Mouse (Mus musculus): Measurements from ENCODE around the gene Mrpl58.

Mrpl58 gene

DNA sequence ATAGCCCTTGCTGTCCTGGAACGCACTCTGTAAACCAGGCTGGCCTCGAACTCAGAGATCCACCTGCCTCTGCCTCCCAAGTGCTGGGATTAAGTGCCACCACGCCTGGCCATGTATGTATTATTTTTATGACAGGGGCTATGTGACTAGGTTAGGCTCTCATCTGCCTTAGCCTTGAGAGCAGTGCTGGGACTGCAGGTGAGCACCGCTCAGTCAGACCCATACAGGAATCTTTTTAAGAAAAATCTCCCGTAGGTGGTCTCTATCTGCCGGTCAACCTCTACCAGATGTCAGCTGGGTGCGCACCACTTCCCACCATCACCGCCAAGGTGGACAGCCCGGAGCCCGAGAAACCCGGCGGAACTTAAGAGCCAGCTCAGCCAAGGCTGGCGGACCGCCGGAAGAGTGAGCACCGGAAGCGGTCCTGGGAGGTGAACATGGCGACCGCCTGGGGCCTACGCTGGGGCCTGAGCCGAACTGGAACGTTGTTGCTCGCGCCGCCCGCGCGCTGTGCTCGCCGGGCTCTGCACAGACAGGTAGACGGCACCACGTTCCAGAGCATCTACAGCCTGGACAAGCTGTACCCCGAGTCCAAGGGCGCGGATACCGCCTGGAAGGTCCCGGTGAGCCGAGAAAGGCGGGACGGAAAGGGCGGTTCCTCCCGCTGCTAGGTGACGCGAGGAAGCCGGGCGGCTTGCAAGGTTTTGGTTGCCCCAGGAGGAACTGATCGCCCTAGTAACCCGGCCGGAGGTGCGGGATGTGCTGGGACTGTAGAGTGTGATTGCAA is at the start of gene Mrpl58:
Gene Mrpl58 (plus strand): TSS at position 415 of the 787 bp plus-strand sequence.
- DNase-seq (ENCODE audit: low spot score): peak; percentile 89

- DNase-seq (ENCODE audit: low spot score): peak; percentile 86
These were observed 49.4 kb upstream of the Mrpl58 start for GRCm38 (mm10) chr11:115354183-115354582.

DNA sequence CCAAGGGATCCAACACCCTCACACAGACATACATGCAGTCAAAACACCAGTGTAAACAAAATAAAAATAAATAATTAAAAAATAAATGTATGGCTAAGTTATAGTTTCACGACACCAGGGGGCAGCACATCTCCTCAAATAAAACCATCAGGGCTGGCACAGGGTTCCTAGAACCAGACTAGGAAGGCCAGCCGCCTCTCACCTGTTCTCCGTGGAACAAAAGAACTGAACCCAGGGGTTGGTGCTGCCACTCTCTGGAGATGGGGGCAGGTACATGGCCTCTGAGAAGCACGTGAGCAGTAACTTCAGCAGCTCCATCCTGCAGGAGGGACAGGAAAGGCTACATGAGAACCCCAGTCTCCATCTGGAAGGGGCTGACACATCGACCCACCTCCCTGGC is 45.1 kb upstream of the Mrpl58 start:
- DNase-seq (ENCODE audit: low spot score): peak; percentile 86

DNA sequence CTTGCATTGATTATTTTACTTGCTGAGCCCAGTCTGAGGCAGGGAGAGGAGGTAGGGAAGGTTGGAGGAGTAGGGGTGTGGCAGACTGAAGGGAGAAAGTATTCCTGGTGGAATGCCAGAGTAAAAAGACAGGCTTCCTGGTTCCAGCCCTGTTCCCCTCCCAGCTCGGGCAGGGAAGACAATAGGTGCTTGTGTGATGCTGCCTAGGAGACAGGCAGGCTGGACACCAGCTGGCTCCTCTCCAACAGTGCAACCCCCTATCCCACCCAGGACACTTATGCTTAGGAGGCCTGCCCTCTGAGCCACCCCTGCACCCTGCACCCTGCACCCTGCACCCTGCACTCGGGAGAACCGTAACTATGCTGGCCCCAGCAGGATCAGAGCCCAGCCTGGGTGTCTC is 44.3 kb upstream of the Mrpl58 start:
- peak; percentile 43 for DNase-seq (ENCODE audit: low spot score)

DNA sequence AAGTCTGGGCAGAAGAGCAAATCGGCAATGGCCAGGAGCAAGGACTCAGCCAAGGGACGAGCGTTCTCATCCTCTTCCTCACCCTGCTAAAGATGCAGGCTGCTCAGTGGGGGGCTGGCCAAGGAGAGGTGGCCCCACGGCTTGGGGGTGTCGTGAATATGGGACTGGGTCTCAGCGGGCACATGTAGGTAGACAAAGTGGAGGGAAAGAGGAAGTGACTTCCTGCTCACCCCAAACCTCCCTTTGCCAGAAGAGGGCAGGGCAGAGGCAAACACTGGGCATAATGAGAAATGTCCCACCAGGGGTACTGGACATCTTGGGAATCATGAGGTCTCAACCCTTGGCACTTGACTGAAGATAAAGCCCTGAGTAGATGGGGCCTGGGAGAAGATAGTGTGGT is 43.8 kb upstream of the Mrpl58 start:
- DNase-seq (ENCODE audit: low spot score): peak; percentile 31

DNA sequence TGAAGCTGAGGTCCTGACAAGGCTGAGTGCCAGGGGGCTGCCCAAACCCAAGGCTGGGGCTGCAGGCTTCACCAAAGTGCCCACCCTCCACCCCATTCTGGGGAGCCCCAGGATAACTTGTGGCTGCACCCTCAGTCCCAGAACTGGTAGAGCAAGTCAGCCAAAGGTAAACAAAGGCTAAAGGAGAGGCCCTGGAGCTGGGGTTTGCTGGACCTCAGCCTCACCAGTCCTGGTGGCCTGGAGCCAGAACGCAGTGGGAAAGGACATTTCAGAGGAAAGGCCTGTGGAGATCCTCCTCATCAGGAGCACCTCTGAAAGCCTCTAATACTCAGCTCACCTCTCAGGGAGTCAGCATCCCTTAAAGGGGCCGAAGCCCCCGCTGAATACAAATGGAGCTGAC is 39.4 kb upstream of the Mrpl58 start:
- DNase-seq (ENCODE audit: low spot score): no peak

DNA sequence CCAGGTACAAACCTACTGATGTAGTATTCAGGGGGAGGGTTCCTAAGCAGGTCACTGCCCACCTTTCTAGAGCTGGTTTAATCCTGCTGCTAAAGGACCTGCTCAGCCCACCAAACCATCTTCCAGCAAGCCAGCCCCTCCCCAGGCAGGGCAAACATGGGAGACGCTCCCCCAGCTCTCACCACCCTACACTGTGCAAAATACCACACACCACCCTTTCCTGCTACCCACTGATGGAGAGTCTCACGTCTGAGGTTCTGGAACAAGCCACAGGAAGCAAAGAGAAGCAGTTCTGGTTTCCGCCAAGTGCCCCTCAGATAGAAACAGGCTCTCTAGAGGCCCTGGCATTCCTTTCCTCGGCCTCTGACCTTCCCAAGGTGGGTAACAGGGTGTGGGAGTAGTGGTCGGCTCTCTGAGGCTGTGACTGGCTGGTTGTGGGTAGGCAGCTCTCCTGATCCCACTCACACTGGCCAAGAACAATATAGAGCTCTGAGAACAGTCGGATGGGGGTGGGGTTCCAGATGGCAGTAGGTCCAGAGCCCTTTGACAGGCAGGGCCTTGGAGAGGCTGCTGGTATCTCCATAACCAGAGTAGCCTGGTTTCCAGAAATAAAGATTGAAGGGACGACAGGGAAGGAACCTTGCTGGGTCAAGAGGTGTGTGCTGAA is 37.4 kb upstream of the Mrpl58 start:
- peak; percentile 72 for DNase-seq (ENCODE audit: low spot score)

DNA sequence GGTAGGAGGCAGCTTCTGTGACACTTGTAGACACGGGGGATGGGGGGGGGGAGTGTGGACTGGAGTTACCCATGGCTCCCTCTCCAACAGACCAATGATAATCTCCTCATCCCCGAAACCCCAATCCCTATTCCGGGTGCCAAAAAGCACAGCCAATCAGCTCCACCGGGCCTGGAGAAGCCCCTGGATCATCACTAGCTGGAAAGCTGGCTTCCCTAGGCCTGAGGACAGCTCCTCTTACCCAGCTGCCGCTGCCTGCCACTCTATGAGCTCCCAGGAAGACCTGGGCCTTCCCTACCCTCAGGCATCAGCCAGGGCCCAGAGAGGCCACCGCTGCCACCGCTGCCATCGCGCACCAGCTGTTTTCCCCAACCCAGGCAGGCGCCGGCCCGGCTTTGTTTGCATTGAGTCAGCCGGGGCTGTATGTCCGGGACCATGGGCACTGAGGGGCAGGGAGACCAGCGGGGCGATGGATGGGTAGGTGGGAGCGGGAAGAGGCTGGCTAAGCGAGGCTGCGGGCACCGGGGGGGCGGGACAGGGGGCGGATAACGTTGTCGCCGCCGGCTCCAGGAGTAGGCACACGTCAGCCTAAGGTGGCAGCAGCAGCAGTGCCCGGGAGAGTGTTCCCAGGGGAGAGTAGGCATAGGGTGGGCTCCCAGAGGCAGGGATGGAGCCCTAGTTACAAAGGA is 36.7 kb upstream of the Mrpl58 start:
- peak; percentile 61 for DNase-seq (ENCODE audit: low spot score)

DNA sequence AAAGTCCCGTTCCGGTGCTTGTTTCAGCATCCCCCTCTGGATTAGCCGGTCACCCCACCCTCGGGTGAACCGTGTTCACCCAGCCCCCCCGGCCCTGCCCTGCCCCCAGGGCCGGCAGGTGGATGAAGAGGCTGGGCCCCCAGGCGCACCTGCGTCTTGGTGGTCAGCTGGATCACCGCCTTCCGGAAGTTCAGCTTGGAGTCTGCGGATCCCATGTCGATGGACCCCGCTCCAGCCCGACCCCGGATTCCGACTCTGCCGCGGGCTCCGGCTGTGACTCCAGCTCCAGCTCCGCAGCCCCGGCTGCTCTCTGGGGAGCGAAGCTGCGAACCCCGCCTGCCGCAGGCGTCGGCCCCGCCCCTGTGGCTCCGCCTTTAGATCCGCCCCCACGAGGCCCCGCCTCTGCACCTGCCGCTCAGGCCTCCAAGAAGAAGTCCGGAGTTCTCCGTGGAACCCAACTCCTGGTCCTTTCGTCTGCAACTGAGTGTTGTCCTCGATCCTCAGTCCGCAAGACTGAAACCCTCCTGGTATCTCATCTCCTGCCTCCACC is 36.1 kb upstream of the Mrpl58 start, which contains the start of gene Hid1:
Gene Hid1 (minus strand): TSS at position 362 of the 550 bp plus-strand sequence.
- DNase-seq (ENCODE audit: low spot score): peak; percentile 89

- no peak for DNase-seq (ENCODE audit: low spot score)
These were observed 33.2 kb upstream of the Mrpl58 start for GRCm38 (mm10) chr11:115370368-115370767.

GRCm38 (mm10) chr11:115371354-115371753 is 32.2 kb upstream of the Mrpl58 start:
- DNase-seq (ENCODE audit: low spot score): no peak

DNA sequence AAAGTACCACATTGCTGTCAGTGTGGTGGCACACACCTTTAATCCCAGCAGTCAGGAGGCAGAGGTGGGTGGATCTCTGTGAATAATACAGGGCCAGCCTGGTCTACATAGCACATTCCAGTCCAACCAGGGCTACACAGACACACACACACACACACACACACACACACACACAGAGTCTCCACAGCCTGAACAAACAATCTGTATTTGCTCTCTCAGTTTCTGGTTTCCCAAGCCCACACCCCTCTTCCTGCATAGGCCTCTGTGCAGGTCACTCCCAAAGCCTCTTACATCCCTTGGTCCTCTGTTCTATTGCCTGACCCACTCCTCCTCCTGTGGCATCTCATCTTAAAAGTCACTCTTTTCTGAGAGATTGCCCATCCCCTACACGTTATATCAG is 31.5 kb upstream of the Mrpl58 start:
- DNase-seq (ENCODE audit: low spot score): no peak

DNA sequence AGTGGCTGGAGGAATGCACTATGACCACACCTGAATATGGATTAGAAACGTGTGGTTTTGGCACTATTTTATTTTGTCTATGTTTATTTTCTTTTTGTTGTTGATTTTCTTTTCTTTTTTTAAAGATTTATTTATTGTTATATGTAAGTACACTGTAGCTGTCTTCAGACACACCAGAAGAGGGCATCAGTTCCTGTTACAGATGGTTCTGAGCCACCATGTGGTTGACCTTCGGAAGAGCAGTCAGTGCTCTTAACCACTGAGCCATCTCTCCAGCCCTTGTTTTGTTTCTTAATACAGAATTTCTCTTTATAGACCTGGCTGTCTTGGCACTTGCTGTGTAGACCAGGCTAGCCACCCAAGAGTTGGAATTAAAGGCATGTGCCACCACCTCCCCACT is 30.8 kb upstream of the Mrpl58 start:
- DNase-seq (ENCODE audit: low spot score): no peak

DNA sequence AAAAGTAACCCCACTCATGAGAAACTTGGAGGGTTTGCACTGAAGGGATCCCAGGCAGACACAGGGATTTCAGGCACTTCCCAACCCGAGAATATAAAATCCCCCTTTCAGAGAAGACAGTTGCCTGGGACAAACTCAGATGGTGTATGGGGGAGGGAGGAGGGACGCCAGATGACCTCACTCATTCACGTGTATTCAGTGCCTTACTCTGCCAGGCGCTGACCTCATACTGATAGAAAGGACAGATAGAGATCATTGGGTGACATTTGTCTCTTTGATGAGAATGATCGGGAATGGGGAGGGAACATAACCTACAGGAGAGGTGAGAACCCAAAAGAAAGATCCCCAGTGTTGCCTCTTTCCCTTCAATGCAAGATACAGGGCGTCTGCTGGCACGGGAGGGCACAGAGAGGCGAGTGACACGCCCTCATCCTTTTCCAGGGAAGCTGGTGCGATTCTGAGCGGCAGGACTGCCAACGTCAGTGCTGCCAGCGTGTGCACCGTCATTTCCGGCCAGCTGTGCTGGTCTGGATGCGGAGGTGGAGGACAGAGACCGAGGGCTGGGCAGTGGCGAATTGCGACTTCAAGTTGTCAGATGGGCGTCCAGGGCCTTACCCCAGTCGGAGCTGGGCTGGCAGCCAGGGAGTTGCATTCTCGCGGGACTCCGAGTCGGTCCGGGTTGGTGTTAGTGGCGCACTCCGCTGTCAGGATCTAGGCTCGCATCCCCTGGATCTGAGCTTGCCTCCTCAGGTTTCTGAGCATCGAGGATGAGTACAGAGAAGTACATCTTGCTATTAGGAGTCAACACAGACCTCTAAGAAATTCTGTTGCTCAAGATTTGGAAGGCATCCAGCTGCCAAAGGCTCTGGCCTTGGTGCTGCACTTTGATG is 29.5 kb upstream of the Mrpl58 start:
- DNase-seq (ENCODE audit: low spot score): peak; percentile 95

- peak; percentile 65 for DNase-seq (ENCODE audit: low spot score)
These were observed 28.7 kb upstream of the Mrpl58 start for GRCm38 (mm10) chr11:115374695-115375425.

DNA sequence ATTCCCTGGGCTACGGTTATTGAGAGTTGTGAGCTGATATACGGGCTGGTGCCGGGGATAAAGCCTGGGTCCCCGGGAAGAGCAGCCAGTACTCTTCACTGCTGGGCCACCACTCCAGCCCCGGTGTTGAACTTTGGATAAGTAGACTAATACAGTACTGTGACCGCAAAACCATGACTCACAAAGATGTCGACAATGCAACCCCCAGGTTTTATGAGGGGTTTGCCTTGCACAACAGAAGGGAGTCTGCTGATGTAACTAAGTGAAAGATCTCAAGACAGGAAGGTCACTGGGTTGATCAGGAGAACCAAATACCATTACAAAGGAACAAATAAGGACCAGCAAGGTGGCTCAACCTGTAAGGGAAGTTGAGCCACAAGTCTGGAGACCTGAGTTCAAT is 26.8 kb upstream of the Mrpl58 start:
- DNase-seq (ENCODE audit: low spot score): no peak

GRCm38 (mm10) chr11:115377254-115377653 is 26.3 kb upstream of the Mrpl58 start:
- DNase-seq (ENCODE audit: low spot score): no peak

DNA sequence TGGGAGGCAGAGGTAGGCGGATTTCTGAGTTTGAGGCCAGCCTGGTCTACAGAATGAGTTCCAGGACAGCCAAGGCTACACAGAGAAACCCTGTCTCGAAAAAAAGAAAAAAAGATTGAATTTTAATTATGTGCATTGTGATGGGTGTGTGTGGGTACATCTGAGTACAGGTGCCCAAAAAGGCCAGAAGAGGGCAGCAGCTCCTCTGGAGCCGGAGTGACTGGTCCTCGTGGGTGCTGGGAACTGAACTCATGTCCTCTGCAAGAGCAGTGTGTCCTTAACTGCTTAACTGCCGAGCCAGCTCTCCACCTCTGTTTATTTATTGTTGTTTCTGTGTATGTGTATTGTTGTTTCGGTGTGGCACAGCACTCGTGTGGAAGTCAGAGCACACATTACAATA is 25.7 kb upstream of the Mrpl58 start:
- no peak for DNase-seq (ENCODE audit: low spot score)

GRCm38 (mm10) chr11:115381276-115381675 is 22.3 kb upstream of the Mrpl58 start:
- peak; percentile 68 for DNase-seq (ENCODE audit: low spot score)

DNA sequence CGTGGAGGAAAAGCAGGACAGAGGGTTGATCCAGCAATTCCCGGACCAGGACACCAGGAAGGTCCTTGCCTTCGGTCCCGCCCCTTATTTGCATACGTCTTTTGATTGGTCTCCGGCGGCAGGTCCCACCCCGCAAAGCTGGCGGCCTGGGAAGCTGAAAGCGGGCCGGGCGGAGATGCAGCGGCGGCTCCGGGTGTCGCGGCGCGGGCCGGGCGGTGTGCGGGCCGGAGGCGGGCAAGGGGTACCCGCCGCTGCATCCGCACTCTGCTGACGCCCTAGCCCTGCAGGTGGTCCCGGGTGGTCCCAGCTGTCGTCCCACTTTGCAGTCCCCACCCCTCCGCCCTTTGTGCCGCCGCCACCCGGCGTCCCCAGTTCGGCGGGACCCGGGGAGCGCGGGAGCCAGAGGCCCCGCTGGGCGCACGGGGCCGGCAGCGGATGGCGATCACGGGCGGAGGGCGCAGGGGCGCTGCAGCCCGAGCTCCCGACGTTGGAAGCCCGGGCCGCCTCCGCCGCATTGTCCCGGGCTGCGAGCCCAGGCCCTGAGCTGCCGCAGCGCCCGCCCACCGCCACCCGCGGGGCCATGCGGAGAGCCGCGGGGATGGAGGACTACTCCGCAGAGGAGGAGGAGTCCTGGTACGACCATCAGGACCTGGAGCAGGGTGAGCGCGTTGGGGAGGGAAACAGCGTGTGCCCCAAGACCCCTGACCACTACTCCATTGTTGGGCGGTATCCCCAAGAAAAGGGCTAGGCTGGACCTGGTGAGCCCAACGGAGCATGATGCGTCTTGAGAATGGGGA is 21.6 kb upstream of the Mrpl58 start, which contains the start of gene Cdr2l:
Gene Cdr2l (plus strand): TSS at position 174 of the 797 bp plus-strand sequence.
- DNase-seq (ENCODE audit: low spot score): peak; percentile 95
